Mouse (Mus musculus): ENCODE results near the gene 4833439L19Rik.

The 4833439L19Rik gene

DNA sequence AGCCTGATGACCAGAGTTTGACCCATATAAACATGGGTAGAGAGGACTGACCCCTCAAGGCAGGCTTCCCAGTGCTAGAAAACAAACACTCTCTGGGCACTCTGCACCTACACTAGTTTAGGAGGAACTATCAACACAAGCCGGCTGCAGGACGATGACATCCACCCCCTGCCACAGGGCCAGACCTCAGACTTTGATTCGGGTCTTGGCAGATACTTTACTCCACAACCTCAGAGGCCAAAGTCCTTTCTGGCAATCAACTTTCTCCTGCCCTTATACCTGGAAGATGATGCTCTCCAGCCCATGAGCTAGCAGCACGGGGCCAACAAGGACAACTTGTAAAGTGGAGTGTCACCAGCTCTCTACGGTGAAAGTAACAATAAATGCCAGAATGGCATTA lies 17.6 kb upstream of the 4833439L19Rik start:
- in situ Hi-C loops (cut with MboI; ENCODE audit: low sequenced_read_pairs) = no loop called here

DNA sequence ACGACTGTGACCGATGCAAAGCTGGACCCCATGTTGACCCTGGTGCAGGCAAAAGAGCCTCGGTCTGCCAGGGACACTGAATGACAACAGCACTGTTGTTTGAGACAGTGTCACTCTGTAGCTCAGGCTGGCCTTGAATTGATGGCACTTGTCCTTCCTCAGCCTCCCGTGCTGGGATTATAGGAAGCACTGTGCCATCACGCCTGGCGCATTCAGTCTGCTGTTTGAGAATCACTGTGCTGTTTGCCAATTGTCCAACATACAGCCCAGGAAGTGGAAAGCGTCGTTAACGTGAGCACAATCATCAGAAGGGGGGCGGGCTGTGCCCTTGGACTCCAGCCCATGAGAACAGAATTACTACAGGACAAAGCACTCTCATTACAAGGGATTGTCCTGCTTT lies 16.9 kb upstream of the 4833439L19Rik start:
- in situ Hi-C loops (cut with MboI; ENCODE audit: low sequenced_read_pairs) = no loop called here

DNA sequence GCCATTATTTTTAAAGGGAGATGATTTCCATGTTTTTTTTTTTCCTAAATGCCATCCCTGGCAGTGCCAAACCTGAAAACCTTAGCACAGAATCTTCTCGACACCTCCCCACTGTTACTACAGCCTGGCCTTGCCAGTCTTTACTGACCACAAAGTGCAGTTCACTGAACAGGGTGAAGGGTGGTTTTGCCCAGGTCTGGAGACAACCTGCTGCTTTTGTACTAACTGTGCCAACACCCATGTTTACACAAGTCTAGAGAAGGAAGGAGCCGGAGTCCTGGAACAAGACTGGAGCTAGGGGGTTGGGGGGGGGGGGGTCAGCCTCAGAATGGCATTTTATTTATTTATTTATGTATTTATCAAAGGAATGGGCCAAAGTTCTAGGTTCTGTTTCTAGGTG lies 16.1 kb upstream of the 4833439L19Rik start:
- in situ Hi-C loops (cut with MboI; ENCODE audit: low sequenced_read_pairs) = no loop called here

DNA sequence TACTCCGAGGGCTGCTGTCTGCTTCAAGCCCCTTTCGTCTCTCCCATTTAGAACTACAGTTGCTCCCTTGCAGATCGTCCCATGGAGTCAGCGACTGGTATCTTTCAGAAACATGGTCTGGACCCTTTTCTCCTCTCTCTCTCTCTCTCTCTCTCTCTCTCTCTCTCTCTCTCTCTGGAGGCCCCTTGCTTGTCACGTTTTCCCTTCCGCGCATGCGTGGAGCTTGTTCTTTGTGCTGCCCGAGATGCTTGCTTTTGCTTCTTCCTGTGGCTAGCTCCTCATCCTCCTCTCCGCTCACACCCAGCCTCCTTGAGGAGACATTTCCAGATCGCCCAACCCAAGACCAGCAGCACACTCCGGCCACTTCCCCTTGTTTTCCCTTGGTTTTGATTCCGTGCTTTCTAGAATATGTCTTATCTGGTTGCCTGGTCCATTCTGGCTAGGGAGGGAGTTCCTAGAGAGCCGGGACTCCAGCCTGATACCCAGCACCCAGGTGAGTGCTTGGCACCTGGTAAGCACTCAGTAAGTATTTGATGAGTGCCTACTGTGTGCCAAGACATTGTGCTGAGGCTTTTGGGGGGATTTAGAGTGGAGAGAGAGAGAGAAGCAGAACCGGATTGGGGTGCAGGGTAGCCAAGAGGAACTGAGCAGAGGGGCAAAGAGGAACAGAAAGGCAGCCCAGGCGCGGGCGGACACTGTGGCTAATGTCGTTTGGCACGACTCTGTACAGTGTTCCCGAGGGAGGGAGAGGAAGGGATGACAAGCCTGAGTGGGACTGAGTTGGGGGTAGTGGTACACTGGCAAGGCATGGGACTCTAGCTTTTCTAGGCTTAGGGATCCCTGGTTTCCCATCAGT lies 12.6 kb upstream of the 4833439L19Rik start:
- in situ Hi-C loops (cut with MboI; ENCODE audit: low sequenced_read_pairs) = no loop called here

DNA sequence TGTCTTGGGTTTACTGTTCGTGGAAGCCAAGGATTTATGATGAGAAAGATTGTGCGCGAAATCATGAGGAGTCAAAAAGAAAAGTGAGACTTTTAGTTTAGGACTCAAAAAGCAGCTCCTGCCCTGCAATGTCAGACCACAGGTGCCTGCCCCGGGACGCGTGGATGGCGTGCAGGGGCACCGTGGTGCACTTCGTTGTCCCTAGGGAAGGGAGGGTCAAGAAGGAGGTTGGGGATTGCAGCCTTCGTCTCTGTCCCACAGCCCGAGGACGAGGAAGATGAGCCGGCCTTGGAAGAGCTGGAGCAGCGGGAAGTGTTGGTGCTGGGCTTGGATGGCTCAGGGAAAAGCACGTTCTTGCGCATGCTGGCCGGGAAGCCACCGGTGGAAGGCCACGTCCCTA lies 10.3 kb upstream of the 4833439L19Rik start:
- in situ Hi-C loops (cut with MboI; ENCODE audit: low sequenced_read_pairs) = no loop called here

DNA sequence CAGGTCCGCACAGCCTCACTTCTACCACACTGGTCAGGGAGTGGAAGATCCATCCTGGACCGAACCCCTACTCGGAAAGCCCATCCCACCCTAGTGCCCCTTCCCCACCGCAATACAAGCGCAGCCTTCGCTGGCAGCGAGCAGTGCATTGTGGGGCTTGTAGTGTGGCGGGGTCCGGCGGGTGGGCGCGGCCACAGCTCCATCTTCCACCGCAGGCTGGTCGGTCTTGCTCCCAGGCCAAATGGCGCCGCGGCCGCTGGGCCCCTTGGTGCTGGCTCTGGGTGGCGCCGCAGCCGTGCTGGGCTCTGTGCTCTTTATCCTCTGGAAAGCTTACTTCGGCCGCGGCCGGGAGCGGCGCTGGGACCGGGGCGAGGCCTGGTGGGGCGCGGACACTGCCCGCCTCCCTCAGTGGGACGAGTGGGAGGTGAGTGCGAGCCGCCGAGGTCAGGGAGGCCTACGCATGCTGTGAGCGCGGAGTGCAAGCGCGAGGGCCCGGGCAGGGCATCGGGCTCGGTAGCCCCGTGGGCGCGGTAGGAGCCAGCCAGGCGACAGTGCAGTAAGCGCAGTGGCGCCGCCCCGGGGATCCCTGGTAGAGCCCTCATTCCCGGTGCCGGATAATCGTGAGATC lies 9.7 kb upstream of the 4833439L19Rik start, which contains the start of gene Arl10:
Gene Arl10, plus strand, starts transcription at position 162 of the 628 bp plus-strand sequence.
- in situ Hi-C loops (cut with MboI; ENCODE audit: low sequenced_read_pairs) = no loop called here

DNA sequence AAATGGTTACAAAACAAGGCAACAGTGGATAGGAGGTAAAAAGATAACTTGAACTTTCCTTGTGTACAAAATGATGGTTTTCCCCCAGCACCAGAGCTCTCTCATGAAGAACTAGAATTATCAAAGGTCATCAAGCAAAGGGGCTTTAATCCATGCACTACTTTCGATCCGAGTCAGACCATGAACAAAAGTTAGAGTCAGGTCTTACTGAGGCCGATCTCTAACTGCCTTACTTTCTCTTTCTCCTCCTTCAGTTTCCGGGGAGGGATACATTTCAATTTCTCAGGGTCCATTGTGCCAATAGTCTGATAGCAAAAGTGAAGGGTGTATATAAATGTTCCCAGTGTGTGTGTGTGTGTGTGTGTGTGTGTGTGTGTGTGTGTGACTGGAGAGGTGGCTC lies 7.4 kb upstream of the 4833439L19Rik start:
- in situ Hi-C loops (cut with MboI; ENCODE audit: low sequenced_read_pairs) = no loop called here

DNA sequence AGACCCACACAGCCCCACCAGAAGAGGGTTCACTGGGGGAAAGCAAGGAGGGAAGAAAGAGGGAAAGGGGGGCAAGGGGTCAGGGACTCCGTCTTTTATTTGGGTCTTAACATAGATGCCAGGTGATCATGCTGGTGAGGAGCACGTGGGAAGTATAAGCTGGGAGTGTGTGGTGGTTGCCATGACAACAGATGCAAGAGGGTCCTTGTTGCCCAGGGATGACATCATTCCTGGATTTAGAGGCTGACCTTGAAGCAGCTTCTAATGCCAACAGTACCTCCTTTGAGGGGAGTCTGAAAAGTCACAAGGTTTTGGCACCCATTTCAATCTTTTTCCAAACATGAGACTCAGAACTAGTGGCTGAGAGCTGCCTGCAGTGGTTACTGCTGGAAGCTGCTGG lies 6.4 kb upstream of the 4833439L19Rik start:
- in situ Hi-C loops (cut with MboI; ENCODE audit: low sequenced_read_pairs) = no loop called here

DNA sequence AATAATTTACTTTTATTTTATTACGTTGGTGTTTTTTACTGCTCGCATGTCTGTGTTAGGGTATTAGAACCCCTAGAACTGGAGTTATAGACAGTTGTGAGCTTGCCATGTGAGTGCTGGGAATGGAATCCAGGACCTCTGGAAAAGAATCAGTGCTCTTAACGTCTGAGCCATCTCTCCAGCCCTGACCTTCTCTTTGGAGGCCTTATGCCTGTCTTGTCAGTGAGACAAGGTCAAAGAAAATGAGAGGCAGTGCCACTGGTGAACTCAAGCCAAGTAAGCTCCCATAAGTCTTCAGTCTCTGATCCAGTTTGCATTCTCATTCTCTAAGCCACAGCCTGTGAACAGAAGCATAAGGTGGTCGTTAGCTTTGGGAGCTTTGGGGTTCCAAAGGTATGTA lies 5.5 kb upstream of the 4833439L19Rik start:
- in situ Hi-C loops (cut with MboI; ENCODE audit: low sequenced_read_pairs) = no loop called here

DNA sequence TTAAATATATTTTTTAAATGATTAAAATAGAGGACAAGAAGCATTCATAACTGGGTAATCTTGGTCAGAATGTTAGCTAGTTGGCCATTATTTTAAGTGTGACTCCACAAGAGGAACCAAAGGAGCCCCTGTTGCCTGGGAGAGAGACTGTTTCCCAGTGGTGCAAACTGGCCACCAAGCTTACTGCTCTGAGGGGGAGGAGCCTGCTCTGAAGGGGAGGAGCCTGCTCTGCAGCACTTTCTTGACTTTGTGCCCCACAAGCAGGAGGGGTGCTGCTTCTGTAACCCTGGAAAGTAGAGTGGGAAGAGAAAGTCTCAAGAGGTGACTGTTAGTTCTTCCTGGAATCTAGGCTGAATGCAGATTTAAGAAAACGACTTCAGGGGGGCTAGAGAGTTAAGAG lies 4.0 kb upstream of the 4833439L19Rik start:
- in situ Hi-C loops (cut with MboI; ENCODE audit: low sequenced_read_pairs) = no loop called here

DNA sequence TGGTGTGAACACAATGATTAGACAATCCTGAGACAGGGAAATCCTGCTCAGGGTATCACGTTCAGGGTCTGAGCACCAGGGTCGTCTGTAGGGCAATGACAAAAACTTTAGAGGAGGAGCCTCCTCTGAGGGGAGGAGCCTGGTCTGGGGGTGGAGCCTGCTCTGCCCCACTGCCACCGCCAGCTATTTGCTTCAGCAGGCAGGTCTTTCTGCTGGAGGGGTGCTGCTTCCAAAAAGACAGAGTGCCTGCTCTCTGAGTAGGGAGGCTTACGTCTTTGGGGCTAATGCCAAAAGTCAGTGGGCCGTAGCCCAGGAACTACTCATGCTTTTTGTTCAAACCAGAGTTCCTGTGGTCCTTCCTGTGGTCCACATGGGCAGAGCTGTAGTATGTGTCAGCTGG lies 3.1 kb upstream of the 4833439L19Rik start:
- in situ Hi-C loops (cut with MboI; ENCODE audit: low sequenced_read_pairs) = no loop called here

DNA sequence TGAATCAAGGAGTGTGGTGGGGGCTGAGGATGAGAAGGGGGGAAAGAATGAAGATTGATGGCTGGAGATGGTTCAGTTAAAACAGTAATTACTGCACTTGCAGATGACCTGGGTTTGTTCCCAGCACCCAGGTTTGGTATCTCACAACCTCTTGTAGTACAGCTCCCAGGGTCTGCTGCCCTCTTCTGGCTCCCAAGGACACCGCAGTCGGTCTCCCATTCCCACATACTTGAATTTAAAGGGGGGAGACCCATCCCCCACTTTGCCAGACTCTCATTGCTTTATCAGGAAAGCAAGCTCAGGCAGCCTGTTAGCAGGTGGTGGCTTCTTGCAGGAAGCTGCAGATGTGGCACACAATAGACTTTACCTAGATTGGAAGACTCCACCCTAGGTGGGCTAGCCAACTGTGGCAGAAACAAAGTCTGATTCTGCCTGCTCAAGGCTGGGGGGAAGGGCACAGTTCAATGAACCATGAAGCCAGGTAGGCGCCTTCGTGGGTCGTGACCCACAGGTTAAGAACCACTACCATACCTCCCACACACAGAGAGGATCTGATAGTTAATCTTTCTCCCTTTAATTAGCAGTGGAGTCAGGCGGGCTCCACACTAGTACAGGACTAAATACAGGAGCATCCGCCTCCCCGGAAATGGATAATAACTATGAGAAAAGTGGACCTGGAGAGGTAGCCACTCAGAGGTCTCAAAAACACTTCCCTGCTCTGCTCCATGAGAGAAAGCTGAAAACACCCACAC lies 535 bp upstream of the 4833439L19Rik start:
- in situ Hi-C loops (cut with MboI; ENCODE audit: low sequenced_read_pairs) = no loop called here

DNA sequence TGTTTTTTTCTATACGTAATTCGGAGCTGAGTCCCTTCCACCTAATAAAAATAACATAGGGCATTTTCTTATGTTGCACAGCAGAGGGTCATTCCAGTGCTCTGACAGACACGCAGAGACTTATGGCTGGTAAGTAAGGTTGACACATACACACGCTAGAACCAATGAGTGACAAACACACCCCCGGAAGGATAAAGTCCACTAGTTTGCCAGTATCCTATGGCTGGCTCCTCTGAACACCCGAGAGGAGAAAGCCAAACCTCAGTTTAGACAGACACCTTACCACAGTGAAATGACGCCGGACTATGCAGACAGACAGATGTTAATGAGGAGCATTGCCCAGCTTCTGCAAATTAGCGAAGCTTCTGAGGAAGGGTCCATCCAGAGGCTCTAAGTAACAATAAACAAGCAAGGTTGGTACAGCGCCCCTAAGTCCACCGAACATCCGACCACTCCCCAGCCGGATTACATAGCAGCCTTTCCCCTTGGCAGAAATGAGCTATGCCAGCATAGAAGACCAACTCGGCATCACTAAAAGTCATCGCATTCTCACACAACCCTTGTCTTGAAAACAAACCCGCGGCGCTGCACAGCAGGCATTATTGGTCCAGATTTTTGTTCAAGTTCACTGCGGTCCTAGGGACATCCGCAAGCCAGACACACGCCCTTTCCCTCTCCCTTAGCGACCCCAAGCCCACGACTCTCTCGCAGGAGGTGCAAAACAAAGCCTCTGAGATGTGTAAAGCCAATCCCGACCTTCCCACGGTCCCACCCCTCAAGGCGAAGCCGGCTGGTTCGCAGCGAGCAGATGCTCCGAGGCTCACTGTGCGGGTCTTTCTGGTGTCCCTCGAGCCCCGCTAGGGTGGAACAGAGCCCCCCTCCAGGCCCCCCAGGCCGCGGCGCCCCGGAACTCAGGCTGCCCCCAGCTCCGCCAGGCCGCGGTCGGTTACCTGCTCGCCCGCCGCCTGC lies 719 bp downstream of the 4833439L19Rik start:
- in situ Hi-C loops (cut with MboI; ENCODE audit: low sequenced_read_pairs) = no loop called here

DNA sequence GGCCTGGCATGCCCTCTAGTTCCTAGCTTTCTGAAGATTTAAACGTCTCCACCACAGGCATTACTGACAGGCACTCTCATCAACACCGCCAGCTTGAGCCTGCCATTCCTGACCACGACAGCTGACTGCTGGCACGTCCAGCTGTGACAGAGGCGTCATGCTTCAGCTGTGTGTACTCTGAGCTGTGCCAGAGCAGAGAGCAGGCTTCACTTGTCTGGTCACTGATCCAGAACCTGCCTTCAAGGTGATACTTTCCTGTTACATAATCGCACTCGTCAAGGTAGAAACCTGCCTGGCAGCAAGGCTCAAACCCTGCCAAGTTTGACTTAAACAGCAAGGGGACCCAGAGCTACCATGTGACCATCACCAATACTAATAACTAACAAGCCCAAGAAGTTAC lies 2.7 kb downstream of the 4833439L19Rik start:
- in situ Hi-C loops (cut with MboI; ENCODE audit: low sequenced_read_pairs) = no loop called here

DNA sequence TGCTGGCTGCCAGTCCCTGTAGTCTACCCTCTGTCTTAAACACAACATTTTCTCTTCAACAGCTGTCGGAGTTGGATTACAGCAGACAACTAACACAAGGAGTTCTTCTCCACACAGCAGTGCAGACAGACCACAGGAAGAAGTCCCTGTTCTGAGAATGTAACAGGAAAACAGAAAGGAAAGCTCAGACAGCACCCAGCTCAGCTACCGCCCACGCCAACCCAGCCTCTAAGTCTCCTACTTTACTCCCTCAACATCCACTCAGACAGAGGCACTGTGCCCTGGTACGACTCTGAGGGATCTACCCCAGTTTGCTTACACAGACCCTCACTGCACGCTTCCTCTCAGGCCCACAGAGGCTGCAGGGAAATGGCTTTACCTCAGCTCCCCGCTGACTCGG lies 4.6 kb downstream of the 4833439L19Rik start:
- in situ Hi-C loops (cut with MboI; ENCODE audit: low sequenced_read_pairs) = no loop called here

DNA sequence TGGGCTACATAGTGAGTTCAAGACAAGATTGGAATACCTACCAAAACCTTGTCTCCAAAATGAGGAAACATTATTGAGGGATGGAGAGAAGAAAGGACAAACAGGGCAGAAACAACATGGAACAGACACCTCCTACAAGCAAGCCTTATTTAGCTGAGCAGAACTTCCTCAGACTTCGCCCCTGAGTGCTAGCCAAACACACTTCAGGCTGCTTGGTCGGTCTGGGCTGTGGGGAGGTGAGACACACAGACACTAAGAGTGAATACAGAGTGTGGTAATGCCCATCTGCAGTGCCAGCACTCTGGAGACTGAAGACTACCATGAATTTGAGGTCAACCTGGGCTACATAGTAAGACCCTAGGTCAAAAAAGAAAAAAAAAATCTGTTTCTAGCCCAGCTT lies 5.6 kb downstream of the 4833439L19Rik start:
- in situ Hi-C loops (cut with MboI; ENCODE audit: low sequenced_read_pairs) = no loop called here

DNA sequence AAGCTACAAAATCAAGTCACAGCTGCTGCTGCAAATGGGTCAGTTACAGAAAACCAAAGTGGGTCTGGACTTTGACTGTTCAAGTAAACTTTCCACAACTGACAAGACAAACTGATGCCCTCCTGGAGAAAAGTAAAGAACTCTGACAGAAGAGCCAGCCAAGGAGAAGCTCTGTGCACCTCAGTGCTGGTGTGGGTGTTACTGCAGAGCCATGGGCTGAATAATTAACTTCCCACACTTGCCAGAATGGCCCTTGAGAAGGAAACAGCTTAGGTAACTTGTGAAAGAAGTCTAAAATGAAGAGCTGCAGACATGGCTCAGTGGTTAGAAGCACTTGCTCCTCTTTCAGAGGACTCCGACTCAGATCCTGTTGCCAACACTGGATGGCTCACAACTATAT lies 7.6 kb downstream of the 4833439L19Rik start:
- in situ Hi-C loops (cut with MboI; ENCODE audit: low sequenced_read_pairs) = no loop called here

DNA sequence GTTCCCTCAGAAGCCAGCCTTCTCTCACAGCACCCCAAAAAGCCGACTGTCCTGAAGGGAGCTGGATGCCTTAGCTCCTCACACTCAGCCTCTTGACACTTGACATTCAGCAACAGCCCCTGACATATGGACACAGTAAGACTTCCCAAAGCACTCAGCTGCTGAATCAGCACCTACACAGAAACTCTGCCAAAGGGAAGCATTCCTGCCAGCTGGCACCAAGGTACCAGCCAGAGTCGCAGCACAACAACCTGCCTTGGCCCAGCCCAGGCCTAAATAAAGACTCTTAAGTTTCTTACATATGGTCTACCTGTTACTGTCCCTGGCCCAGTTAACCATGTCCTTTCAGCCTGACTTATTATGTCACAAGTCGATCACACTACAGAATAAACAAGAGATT lies 8.4 kb downstream of the 4833439L19Rik start:
- in situ Hi-C loops (cut with MboI; ENCODE audit: low sequenced_read_pairs) = no loop called here

DNA sequence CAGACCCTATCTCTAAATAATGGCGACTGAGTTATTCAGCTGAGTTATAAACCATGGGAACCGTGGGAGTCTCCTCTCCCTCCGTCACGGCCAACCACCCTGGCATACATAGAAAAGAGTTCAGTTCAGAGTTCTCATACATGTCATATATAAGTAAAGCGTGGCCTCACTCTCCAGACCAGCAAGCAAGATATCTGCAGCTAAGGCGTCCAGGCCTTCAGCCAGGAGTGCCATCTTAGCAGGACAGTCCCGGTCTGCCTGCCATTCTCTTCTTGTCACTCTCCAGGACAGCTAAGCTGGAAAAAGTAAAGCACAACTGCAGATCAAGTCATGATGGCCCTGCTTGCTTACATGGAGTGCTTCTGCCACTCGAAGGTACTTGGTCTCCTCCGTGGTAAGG lies 9.1 kb downstream of the 4833439L19Rik start:
- in situ Hi-C loops (cut with MboI; ENCODE audit: low sequenced_read_pairs) = no loop called here

DNA sequence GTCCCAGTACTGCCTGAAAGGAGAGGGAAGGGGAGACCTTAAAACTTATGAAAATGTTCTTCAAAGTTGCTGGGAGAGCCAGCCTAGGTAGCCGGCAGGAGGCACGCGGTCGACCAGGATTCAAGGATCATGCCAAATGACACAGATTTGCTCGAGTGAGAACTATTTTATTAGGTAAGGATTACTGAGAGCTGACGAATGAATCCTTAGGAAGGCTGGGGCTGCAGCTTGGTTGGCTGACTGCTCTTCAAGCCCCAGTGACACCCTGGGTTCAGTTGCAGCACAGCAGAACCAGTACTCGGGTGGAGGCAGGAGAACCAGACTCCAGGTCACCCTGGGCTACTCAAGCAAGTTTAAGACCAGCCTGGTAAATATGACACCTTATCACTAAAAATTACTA lies 17.2 kb downstream of the 4833439L19Rik start:
- in situ Hi-C loops (cut with MboI; ENCODE audit: low sequenced_read_pairs) = no loop called here

DNA sequence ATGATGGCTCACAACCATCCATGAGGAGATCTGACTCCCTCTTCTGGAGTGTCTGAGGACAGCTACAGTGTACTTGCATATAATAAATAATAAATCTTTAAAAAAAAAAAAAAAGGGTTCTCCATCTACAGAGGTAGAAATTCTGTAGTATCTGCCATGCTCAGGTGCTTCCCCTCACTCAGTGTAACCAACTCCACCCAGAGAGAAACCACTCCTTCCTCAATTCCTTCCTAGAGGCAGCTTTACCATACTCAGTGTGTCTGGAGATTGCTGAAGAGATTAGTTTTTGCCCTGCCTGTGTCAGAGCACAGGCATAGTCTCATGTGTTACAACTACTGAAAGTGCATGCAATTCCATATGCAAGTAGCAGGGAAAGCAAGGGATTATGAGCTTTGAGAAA lies 33.1 kb downstream of the 4833439L19Rik start:
- in situ Hi-C loops (cut with MboI; ENCODE audit: low sequenced_read_pairs) = no loop called here
